Mouse (Mus musculus): Measurements from ENCODE around the gene Sult3a2. TPM values are rescaled to one million over a fixed set of nuclear protein-coding genes. Genes with fewer than 3 reads are reported as not detected.
"Not testable (repeated sequence)": the region's sequence is repeated elsewhere in the genome, so short reads cannot be mapped to it uniquely, and the experiment has no call there.

The Sult3a2 gene
- total RNA-seq (2014; rRNA removed) (not detected in 2 replicates), polyA plus RNA-seq (2015; fragmentation: Nextera tagmentation; extraction: Ambion mirVana) (not detected in 2 replicates)

DNA sequence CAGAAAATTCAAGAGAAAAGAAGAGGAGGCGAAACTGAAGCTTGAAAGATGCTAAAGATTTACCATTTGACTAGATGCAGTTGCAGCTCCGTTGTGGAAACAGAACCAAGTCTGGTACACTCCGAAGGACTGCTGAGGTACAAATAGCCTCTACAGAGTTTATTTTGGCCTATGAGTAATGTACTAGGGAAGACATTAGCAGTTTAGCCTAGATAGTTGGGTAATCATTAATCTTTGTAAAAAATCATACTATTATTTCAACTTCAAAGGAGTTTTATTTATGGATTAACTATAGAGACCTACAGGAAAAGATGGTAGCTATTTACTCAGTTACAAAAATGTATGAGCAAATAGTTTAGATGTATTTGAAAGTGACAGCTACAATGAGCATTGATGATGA is at the start of gene Sult3a2:
Sult3a2 (minus strand) TSS at position 101 of the 400 bp plus-strand sequence.
- no peak for TF ChIP-seq CTCF (IDR thresholded peaks at IDR 0.05; ENCODE audit: low read depth)
- WGBS = 86% methylated on average over 3 of the region's 3 CpGs

DNA sequence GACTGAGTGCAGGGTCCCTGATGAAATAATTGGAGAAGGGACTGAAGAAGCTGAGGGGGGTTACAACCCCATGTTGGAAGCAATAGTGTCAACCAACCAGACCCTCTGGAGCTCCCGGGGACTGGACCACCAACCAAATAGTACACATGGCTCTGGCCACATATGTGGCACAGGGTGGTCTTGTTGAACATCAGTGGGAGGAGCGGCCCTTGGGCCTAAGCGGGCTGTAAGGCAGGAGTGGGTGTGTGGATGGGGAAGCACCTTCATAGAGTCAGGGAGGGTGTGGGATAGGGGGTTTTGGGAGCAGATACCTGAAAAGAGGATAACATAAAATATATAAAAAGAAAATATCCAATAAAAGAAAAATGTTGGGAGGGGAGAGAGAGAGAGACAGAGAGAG is 34.4 kb upstream of the Sult3a2 start:
- no peak overlapping the region for H3K27ac ChIP-seq
- H3K9ac ChIP-seq (replicated peaks; ENCODE audit: low read length) = no peak overlapping the region
- ATAC-seq (no peak), DNase-seq (ENCODE audit: low spot score) (no peak)
- no peaks in the 10 kb centered on the region for H3K36me3 ChIP-seq (ENCODE audit: insufficient read depth, low read length)
- H3K4me2 ChIP-seq (ENCODE audit: low read depth, low read length) = no peak overlapping the region
- 97% methylated on average over 3 of the region's 3 CpGs for WGBS
- H3K4me3 ChIP-seq (ENCODE audit: low read length) = no peak overlapping the region
- H3K4me1 ChIP-seq (ENCODE audit: insufficient read depth, low read length) = no peaks in the 10 kb centered on the region
- TF ChIP-seq CTCF (IDR thresholded peaks at IDR 0.05; ENCODE audit: low read depth) = no peak
- no peaks in the 10 kb centered on the region for H3K9me3 ChIP-seq (ENCODE audit: low read length)
- no peaks in the 10 kb centered on the region for H3K27me3 ChIP-seq (ENCODE audit: insufficient read depth, low read length)

More for the DNA sequence above, at the start of gene Sult3a2:
- H3K27me3 ChIP-seq (ENCODE audit: insufficient read depth, low read length) = no peaks in the 10 kb centered on the region
- no peaks in the 10 kb centered on the region for H3K4me1 ChIP-seq (ENCODE audit: insufficient read depth, low read length)
- no peak within 1 kb of the TSS for H3K4me2 ChIP-seq (ENCODE audit: low read depth, low read length)
- no peaks in the 10 kb centered on the region for H3K36me3 ChIP-seq (ENCODE audit: insufficient read depth, low read length)
- H3K9me3 ChIP-seq (ENCODE audit: low read length) = no peaks in the 10 kb centered on the region
- ATAC-seq = no peak
- H3K9ac ChIP-seq (replicated peaks; ENCODE audit: low read length) = no peak within 1 kb of the TSS
- no peak for DNase-seq (ENCODE audit: low spot score)
- no peak within 1 kb of the TSS for H3K27ac ChIP-seq
- H3K4me3 ChIP-seq (ENCODE audit: low read length) = no peak within 1 kb of the TSS

DNA sequence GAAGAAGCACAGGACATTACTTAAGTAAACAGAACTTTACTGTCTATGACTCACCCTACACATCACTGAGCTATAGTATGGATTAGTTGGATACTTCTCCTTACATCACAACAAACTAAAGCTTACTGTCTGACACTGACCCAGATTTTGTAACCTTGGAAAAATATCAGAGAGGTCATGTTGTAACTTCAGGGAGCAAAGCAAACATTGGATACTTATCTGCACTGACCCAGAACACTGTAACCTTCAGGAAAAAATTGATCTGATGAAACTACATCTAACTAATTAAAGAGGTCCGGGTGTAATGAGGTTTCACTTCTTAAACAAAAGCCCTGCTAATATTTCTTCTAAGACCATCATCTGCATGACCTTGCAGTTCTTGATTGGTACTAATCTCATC is 30.4 kb upstream of the Sult3a2 start:
- DNase-seq (ENCODE audit: low spot score) (no peak), ATAC-seq (no peak)
- H3K27ac ChIP-seq = no peak overlapping the region
- no peaks in the 10 kb centered on the region for H3K4me1 ChIP-seq (ENCODE audit: insufficient read depth, low read length)
- H3K36me3 ChIP-seq (ENCODE audit: insufficient read depth, low read length) = no peaks in the 10 kb centered on the region
- no peak for TF ChIP-seq CTCF (IDR thresholded peaks at IDR 0.05; ENCODE audit: low read depth)
- H3K9ac ChIP-seq (replicated peaks; ENCODE audit: low read length) = no peak overlapping the region
- H3K27me3 ChIP-seq (ENCODE audit: insufficient read depth, low read length) = no peaks in the 10 kb centered on the region
- 74% methylated on average over 1 of the region's 1 CpGs for WGBS
- H3K4me3 ChIP-seq (ENCODE audit: low read length) = no peak overlapping the region
- no peaks in the 10 kb centered on the region for H3K9me3 ChIP-seq (ENCODE audit: low read length)
- H3K4me2 ChIP-seq (ENCODE audit: low read depth, low read length) = no peak overlapping the region

DNA sequence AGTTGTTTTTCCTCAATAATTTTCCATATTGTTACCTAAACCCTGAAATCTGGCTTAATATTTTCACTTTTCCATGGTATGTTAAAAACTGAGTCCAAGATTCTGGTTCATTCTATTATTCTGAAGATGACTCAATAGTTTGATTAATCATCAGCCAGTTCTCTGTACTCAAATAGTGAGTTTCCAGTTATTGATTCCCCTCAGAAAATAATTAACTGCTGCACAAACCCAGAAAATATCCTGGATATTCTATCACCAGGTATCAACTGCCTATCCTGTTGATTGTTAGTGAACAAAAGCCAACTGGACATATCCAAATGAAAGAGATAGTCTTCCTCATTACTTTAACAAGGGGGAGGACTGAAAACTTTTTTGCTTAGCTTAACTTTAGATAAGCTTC is 27.8 kb upstream of the Sult3a2 start:
- Histone ChIP-seq H3K4me2 (ENCODE audit: low read depth, low read length) (no peak overlapping the region), H3K27me3 (ENCODE audit: insufficient read depth, low read length) (no peaks in the 10 kb centered on the region), H3K4me3 (ENCODE audit: low read length) (no peak overlapping the region), H3K9ac (replicated peaks; ENCODE audit: low read length) (no peak overlapping the region), H3K4me1 (ENCODE audit: insufficient read depth, low read length) (no peaks in the 10 kb centered on the region), H3K9me3 (ENCODE audit: low read length) (no peaks in the 10 kb centered on the region), H3K27ac (no peak overlapping the region), H3K36me3 (ENCODE audit: insufficient read depth, low read length) (no peaks in the 10 kb centered on the region)
- DNase-seq (ENCODE audit: low spot score) = no peak
- no peak for TF ChIP-seq CTCF (IDR thresholded peaks at IDR 0.05; ENCODE audit: low read depth)
- no peak for ATAC-seq

- Histone ChIP-seq H3K27ac (no peak overlapping the region), H3K36me3 (ENCODE audit: insufficient read depth, low read length) (no peaks in the 10 kb centered on the region), H3K9me3 (ENCODE audit: low read length) (no peaks in the 10 kb centered on the region), H3K27me3 (ENCODE audit: insufficient read depth, low read length) (no peaks in the 10 kb centered on the region), H3K4me1 (ENCODE audit: insufficient read depth, low read length) (no peaks in the 10 kb centered on the region), H3K9ac (replicated peaks; ENCODE audit: low read length) (no peak overlapping the region), H3K4me2 (ENCODE audit: low read depth, low read length) (no peak overlapping the region), H3K4me3 (ENCODE audit: low read length) (no peak overlapping the region)
- 15% methylated on average over 1 of the region's 1 CpGs for WGBS
- no peak for TF ChIP-seq CTCF (IDR thresholded peaks at IDR 0.05; ENCODE audit: low read depth)
- DNase-seq (ENCODE audit: low spot score) = no peak
- no peak for ATAC-seq
These were observed 25.3 kb upstream of the Sult3a2 start for GRCm38 (mm10) chr10:33811807-33812206.

DNA sequence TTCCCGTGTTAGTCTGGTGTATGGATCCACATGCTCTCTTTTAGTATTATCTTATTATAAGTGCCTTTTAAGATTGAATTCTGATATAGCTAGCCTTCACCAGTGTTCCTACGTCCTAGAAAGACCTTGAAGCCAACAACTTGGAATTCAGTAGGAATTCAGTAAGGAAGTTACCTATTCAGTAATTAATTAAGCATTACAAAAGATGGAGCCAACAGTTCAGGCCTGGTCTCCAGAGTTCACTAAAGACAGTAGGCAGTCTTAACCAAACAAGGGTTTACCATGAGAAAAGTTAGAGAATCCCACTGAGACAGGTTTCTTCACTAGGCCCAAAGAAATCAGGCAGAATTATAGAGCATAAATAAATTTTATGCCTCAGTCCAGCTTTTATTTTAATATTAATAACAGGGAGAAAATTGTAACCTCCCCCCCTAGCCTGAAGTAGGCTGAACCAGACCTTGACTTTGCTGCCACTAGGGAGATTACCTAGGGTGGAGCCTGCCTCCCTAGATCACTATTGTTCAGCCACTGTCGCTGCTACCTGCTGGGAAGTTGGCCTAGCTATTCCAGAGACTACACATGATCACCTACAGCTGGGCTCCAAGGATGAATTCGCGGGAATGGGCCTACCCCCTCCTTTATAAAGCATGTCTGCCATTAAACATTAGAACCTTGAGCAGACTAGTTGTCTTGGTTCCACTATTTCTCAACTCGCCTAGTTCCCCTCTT is 10.9 kb upstream of the Sult3a2 start:
- H3K4me3 ChIP-seq (ENCODE audit: low read length); H3K4me1 ChIP-seq (ENCODE audit: insufficient read depth, low read length); H3K36me3 ChIP-seq (ENCODE audit: insufficient read depth, low read length); DNase-seq (ENCODE audit: low spot score); H3K27ac ChIP-seq; H3K4me2 ChIP-seq (ENCODE audit: low read depth, low read length); H3K9me3 ChIP-seq (ENCODE audit: low read length); ATAC-seq; H3K9ac ChIP-seq (replicated peaks; ENCODE audit: low read length); H3K27me3 ChIP-seq (ENCODE audit: insufficient read depth, low read length): not testable (repeated sequence)
- WGBS = 78% methylated on average over 6 of the region's 6 CpGs

- not testable (repeated sequence) for ATAC-seq; H3K4me2 ChIP-seq (ENCODE audit: low read depth, low read length); H3K4me3 ChIP-seq (ENCODE audit: low read length); H3K9me3 ChIP-seq (ENCODE audit: low read length); H3K4me1 ChIP-seq (ENCODE audit: insufficient read depth, low read length); H3K36me3 ChIP-seq (ENCODE audit: insufficient read depth, low read length); DNase-seq (ENCODE audit: low spot score); H3K9ac ChIP-seq (replicated peaks; ENCODE audit: low read length); H3K27me3 ChIP-seq (ENCODE audit: insufficient read depth, low read length); H3K27ac ChIP-seq
- 87% methylated on average over 4 of the region's 4 CpGs for whole genome bisulfite sequencing
These were observed 9.9 kb upstream of the Sult3a2 start for GRCm38 (mm10) chr10:33796269-33796915.

GRCm38 (mm10) chr10:33792166-33792565 is 5.7 kb upstream of the Sult3a2 start:
- H3K9ac ChIP-seq (replicated peaks; ENCODE audit: low read length); H3K4me1 ChIP-seq (ENCODE audit: insufficient read depth, low read length); ATAC-seq; H3K27me3 ChIP-seq (ENCODE audit: insufficient read depth, low read length); DNase-seq (ENCODE audit: low spot score); H3K9me3 ChIP-seq (ENCODE audit: low read length); H3K4me2 ChIP-seq (ENCODE audit: low read depth, low read length); H3K4me3 ChIP-seq (ENCODE audit: low read length); H3K27ac ChIP-seq; H3K36me3 ChIP-seq (ENCODE audit: insufficient read depth, low read length): not testable (repeated sequence)
- WGBS = 77% methylated on average over 3 of the region's 3 CpGs

Measured in hindbrain, postnatal 0 days (tissue).